Mouse (Mus musculus) liver, embryonic 14.5 days (tissue): ENCODE data around the gene Lrriq4.

Source experiments
- CTCF ChIP-seq: IDR thresholded peaks from 2 replicates; pipeline ENCODE4 v1.5.1; 2016; ENCODE audit warnings: antibody characterized with exemption, low read depth, control low read depth
- EP300 ChIP-seq: IDR thresholded peaks from 2 replicates; pipeline ENCODE4 v1.6.1; 2016; ENCODE audit warnings: antibody characterized with exemption, low read depth

DNA sequence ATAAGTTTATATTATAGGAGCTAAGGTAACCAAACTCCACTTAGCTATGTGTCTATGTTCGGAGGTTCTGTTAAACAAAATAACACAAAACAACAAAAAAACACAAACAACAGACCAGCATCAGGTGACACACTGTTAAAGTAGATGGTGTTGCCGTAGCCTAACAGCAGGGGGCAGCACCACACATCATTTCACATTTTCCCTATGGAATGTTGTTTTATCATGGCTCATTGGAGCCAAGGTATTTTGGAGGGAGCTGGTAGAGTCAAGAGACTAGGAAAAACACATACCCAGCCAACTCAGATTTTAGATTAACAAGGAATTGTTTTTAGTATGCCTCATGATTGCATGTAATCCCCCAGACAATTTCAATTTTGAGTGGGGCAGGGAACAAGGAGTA, 52.0 kb downstream of the Lrriq4 start:
- peak; percentile 83 for TF ChIP-seq CTCF
- TF ChIP-seq EP300 = no peak
